Mouse (Mus musculus) heart, embryonic 13.5 days (tissue): ENCODE results near the gene Ppp2r5a. TPM values are rescaled to one million over a fixed set of nuclear protein-coding genes. Genes with fewer than 3 reads are reported as not detected.
"Not testable (repeated sequence)": the region's sequence is repeated elsewhere in the genome, so short reads cannot be mapped to it uniquely, and the experiment has no call there.

Experiments
- ATAC-seq: fragments of 200-750 bp; cut with Nextera tagmentation; 2 replicates; pipeline ENCODE4 v1.8.0; 2017; ENCODE audit warnings: moderate TSS enrichment; ENCODE audit not compliant: insufficient number of reproducible peaks, low FRiP score, low TSS enrichment; ENCODE audit errors: extremely low read depth
- H3K27ac ChIP-seq: fragments of 300-500 bp; sonication (generic); replicated peaks from 2 replicates; pipeline ENCODE4 v1.5.1; 2015; ENCODE audit warnings: moderate library complexity, mild to moderate bottlenecking, inconsistent platforms
- H3K27me3 ChIP-seq: fragments of 300-500 bp; sonication (generic); replicated peaks from 2 replicates; pipeline ENCODE4 v1.6.1; 2015; ENCODE audit warnings: mild to moderate bottlenecking, inconsistent platforms
- H3K36me3 ChIP-seq: fragments of 300-500 bp; sonication (generic); 2 replicates; pipeline ENCODE4 v1.6.1; 2015; ENCODE audit warnings: mild to moderate bottlenecking, inconsistent platforms
- H3K4me1 ChIP-seq: fragments of 300-500 bp; sonication (generic); 2 replicates; pipeline ENCODE4 v1.6.1; 2015; ENCODE audit warnings: inconsistent platforms
- H3K4me2 ChIP-seq: fragments of 300-500 bp; sonication (generic); 2 replicates; pipeline ENCODE4 v1.6.1; 2015; ENCODE audit warnings: inconsistent platforms, mild to moderate bottlenecking, moderate library complexity
- H3K4me3 ChIP-seq: fragments of 300-500 bp; sonication (generic); 2 replicates; pipeline ENCODE4 v1.5.1; 2015; ENCODE audit warnings: moderate library complexity, mild to moderate bottlenecking, inconsistent platforms
- H3K9ac ChIP-seq: fragments of 300-500 bp; sonication (generic); 2 replicates; pipeline ENCODE4 v1.6.1; 2015; ENCODE audit warnings: inconsistent platforms, mild to moderate bottlenecking, moderate library complexity
- H3K9me3 ChIP-seq: fragments of 300-500 bp; sonication (generic); 2 replicates; pipeline ENCODE4 v1.6.1; 2016; ENCODE audit warnings: inconsistent platforms
- WGBS: fragments of 180-500 bp; shearing (Covaris S2); methylation state at CpG from one replicate; pipeline ENCODE4 v1.1.7; 2015; ENCODE audit warnings: mixed read lengths; 5-methylcytosine and 5-hydroxymethylcytosine counted together
- polyA plus RNA-seq: library from polyadenylated mRNA; unstranded; fragments of >200 nt; fragmentation: Nextera tagmentation; extraction: Ambion mirVana; gene quantifications from 2 replicates; pipeline ENCODE4 v1.2.1, GENCODE M21; 2015

Ppp2r5a gene
- polyA plus RNA-seq, 1 experiment from 2014 or later, result 21.2 TPM

- Histone ChIP-seq H3K27me3 (no peaks in the 10 kb centered on the region), H3K9me3 (no peaks in the 10 kb centered on the region), H3K4me1 (peaks cover 49% of the 10 kb centered on the region), H3K27ac (no peak overlapping the region), H3K9ac (no peak overlapping the region), H3K4me3 (no peak overlapping the region), H3K36me3 (no peaks in the 10 kb centered on the region), H3K4me2 (peak overlapping the region; percentile 10)
- 36% methylated on average over 7 of the region's 7 CpGs for WGBS
- no peak for ATAC-seq
Measured at GRCm38 (mm10) chr1:191432531-191432930, 29.5 kb upstream of the Ppp2r5a start.

DNA sequence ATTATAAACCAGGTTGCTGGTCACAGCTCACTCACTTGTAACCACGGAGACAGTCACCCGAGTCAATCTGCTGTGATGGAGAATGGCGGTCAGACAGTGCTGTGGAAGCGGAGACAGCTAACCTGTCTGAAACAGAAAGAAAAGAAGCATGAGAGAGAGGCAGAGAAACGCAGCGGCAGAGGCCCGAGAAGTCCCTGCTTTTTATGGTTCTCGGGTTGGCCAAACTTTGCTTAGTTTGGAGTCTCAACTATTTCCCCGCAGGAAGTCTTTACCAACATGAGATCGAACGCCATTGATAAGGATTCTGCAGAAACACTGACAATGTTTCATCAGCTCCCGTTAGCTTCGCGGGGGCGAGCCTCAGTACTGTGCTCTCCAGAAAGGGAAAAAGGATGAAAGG, 29.0 kb upstream of the Ppp2r5a start:
- H3K4me1 ChIP-seq, result peaks cover 44% of the 10 kb centered on the region
- ATAC-seq, result no peak
- no peaks in the 10 kb centered on the region for H3K27me3 ChIP-seq
- no peak overlapping the region for H3K27ac ChIP-seq
- H3K9ac ChIP-seq, result no peak overlapping the region
- WGBS, result 64% methylated on average over 15 of the region's 15 CpGs
- H3K4me3 ChIP-seq, result no peak overlapping the region
- no peaks in the 10 kb centered on the region for H3K9me3 ChIP-seq
- no peaks in the 10 kb centered on the region for H3K36me3 ChIP-seq
- H3K4me2 ChIP-seq, result peak overlapping the region; percentile 10

DNA sequence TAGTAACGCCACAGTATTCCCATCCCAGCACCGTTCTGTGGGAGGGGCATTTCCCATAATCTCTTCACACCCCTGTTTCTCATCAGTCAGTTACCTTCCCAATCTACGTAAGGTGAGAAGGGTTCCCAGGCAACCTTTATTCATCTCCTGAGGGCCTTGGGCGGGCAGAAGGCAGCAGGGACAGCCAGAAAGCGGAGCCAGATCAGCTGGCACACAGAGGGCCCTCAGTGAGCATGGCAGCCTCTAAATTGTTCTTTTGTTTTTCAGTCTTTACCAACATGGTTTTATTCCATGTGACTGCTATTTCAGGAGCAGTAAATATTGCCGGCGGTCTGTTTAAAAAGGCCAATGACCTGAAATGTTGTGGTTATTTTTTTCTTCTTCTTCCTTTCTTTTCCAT, 27.0 kb upstream of the Ppp2r5a start:
- Histone ChIP-seq H3K36me3 (no peaks in the 10 kb centered on the region), H3K4me3 (no peak overlapping the region), H3K4me2 (no peak overlapping the region), H3K4me1 (peaks cover 33% of the 10 kb centered on the region), H3K27me3 (no peaks in the 10 kb centered on the region), H3K9me3 (no peaks in the 10 kb centered on the region), H3K27ac (no peak overlapping the region), H3K9ac (no peak overlapping the region)
- ATAC-seq, result no peak
- whole genome bisulfite sequencing, result 59% methylated on average over 7 of the region's 7 CpGs

DNA sequence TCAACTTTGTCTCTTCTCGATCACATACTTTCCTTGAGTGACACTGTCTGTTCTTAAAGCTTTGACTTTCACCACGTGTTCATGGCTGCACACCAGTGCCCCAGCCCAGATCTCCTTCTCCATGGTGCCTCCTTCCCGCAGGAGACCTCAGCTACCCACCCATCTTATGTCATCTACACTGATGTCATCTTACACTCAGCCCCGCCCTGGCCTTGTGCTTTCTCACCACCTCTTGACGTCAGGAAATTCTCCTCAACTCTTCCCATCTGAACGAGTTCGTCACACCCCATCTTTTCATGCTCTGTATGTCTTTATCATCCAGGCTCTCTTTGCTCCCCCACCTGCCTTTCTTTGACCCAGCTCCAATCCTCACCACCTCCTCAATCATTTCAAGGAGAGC, 22.8 kb upstream of the Ppp2r5a start:
- H3K27me3 ChIP-seq, result no peaks in the 10 kb centered on the region
- 50% methylated on average over 7 of the region's 7 CpGs for WGBS
- H3K9me3 ChIP-seq, result no peaks in the 10 kb centered on the region
- H3K9ac ChIP-seq, result no peak overlapping the region
- no peak overlapping the region for H3K4me3 ChIP-seq
- ATAC-seq, result no peak
- no peak overlapping the region for H3K27ac ChIP-seq
- no peak overlapping the region for H3K4me2 ChIP-seq
- H3K36me3 ChIP-seq, result no peaks in the 10 kb centered on the region
- peaks cover 30% of the 10 kb centered on the region for H3K4me1 ChIP-seq

- Histone ChIP-seq H3K27ac (no peak overlapping the region), H3K4me2 (no peak overlapping the region), H3K4me3 (no peak overlapping the region), H3K36me3 (no peaks in the 10 kb centered on the region), H3K4me1 (peaks cover 45% of the 10 kb centered on the region), H3K9ac (no peak overlapping the region), H3K9me3 (no peaks in the 10 kb centered on the region), H3K27me3 (no peaks in the 10 kb centered on the region)
- whole genome bisulfite sequencing, result 82% methylated on average over 2 of the region's 2 CpGs
- ATAC-seq, result no peak
Measured at GRCm38 (mm10) chr1:191423201-191423600, 20.1 kb upstream of the Ppp2r5a start.

DNA sequence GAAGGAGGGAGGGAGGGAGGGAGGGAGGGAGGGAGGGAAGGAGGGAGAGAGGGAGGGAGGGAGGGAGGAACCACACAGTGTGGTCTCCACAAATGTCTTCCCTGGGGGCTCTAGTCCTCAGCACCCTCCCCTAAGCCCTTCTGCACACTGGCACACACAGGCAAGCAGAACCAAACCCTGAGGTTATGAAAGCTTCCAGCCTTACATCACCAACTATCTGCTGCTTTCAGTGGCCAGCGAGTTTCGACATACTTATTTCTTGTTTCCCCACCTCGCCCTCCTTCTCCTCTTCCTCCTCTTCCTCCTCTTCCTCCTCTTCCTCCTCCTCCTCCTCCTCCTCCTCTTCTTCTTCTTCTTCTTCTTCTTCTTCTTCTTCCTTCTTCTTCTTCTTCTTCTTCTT, 19.6 kb upstream of the Ppp2r5a start:
- not testable (repeated sequence) for H3K4me3 ChIP-seq, ATAC-seq, H3K36me3 ChIP-seq, H3K27me3 ChIP-seq, H3K4me2 ChIP-seq, H3K9me3 ChIP-seq, H3K9ac ChIP-seq, H3K27ac ChIP-seq
- peaks cover 45% of the 10 kb centered on the region for H3K4me1 ChIP-seq
- 74% methylated on average over 3 of the region's 3 CpGs for WGBS

GRCm38 (mm10) chr1:191422164-191422563, 19.1 kb upstream of the Ppp2r5a start:
- no peak for ATAC-seq
- no peaks in the 10 kb centered on the region for H3K27me3 ChIP-seq
- H3K9me3 ChIP-seq, result no peaks in the 10 kb centered on the region
- H3K4me3 ChIP-seq, result no peak overlapping the region
- no peak overlapping the region for H3K4me2 ChIP-seq
- no peaks in the 10 kb centered on the region for H3K36me3 ChIP-seq
- no peak overlapping the region for H3K27ac ChIP-seq
- peaks cover 47% of the 10 kb centered on the region for H3K4me1 ChIP-seq
- no peak overlapping the region; the same call in 1 of the 2 replicates for H3K9ac ChIP-seq
- 59% methylated on average over 4 of the region's 4 CpGs for WGBS

DNA sequence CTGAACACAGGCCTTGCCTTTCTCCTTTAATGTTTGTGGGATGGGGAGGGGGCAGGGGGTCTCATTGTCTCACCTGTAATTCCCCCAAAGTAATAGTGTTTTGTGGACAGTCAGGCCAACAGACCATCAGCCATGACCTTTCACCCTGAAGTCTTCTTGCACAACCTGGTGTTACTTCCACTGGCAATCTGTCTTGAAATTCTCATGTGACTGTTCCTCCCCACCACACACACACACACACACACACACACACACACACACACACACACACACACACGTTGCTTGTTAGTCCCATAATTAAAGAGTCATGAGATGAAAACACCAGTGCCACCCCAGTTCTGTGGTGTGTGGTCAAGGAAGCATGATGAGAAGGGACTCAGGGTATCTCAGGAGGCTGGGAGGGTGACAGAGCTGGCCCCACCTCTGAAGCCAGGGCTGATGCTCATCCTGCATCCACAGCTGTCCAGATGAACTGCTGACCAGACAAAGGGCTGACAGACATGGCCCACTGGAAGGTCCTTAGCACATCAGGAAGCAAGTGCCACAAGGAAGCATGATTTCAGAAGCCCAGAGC, 18.4 kb upstream of the Ppp2r5a start:
- H3K4me3 ChIP-seq, result no peak overlapping the region
- H3K9ac ChIP-seq, result peak overlapping the region; percentile 63; the same call in 1 of the 2 replicates
- WGBS, result 53% methylated on average over 1 of the region's 1 CpGs
- peak overlapping the region; percentile 40; the same call in 1 of the 2 replicates for H3K4me2 ChIP-seq
- H3K36me3 ChIP-seq, result no peaks in the 10 kb centered on the region
- peak overlapping the region; percentile 93 for H3K27ac ChIP-seq
- peaks cover 54% of the 10 kb centered on the region for H3K4me1 ChIP-seq
- ATAC-seq, result no peak
- no peaks in the 10 kb centered on the region for H3K27me3 ChIP-seq
- H3K9me3 ChIP-seq, result no peaks in the 10 kb centered on the region

DNA sequence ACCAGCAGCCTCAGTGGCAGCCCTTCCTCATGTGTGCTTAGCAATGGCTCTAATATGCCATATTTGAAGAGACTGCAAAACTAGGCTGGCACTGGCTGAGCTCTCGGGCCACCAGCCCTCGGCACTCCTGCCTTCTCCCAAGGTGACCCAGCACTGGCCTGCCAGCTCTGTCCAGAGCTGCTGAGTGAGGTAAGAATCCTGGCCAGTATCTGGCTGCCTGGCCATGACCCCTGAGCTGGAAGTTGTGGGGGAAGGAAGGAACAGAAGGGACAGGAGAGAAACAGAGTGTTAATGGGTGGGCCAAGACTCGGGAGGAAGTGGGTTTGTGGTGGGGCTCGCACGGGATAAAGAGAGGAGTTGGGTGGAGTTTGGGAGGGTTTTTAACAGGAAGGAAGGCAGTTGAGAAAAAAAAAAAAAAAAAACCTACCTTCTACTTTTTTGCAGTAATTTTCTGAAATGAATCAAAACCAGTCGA, 17.9 kb upstream of the Ppp2r5a start:
- Histone ChIP-seq H3K36me3 (no peaks in the 10 kb centered on the region), H3K27me3 (no peaks in the 10 kb centered on the region), H3K9ac (peak overlapping the region; percentile 63), H3K9me3 (no peaks in the 10 kb centered on the region), H3K4me3 (no peak overlapping the region), H3K4me1 (peaks cover 57% of the 10 kb centered on the region), H3K4me2 (peak overlapping the region; percentile 40), H3K27ac (peak overlapping the region; percentile 93)
- WGBS, result 18% methylated on average over 6 of the region's 6 CpGs
- peak; percentile 64; the same call in 1 of the 2 replicates for ATAC-seq

- Histone ChIP-seq H3K27ac (peak overlapping the region; percentile 93), H3K9me3 (no peaks in the 10 kb centered on the region), H3K36me3 (no peaks in the 10 kb centered on the region), H3K4me1 (peaks cover 54% of the 10 kb centered on the region), H3K4me3 (no peak overlapping the region), H3K9ac (peak overlapping the region; percentile 63), H3K27me3 (no peaks in the 10 kb centered on the region), H3K4me2 (peak overlapping the region; percentile 40)
- whole genome bisulfite sequencing, result 13% methylated on average over 8 of the region's 8 CpGs
- no peak for ATAC-seq
Measured at GRCm38 (mm10) chr1:191419991-191420751, 17.1 kb upstream of the Ppp2r5a start.

DNA sequence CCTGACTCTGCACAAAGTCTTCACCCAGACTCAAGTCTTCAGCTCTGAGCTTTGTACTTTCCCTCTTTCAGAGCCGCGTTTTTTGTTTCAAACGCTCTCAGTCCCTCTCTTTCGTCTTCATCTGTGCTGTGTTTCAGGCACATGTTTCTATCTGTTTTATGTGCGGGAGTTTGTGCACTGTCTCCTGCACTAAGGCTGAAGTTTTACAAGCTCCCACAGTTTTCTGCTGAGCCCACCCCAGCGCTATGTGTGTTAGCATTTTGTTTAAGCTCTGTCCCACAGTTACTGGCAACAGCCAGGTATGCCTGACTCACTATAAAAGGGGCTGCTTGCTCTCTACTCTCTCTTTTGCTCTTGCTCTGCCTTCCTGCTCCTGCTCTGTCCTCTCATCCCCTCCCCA, 16.3 kb upstream of the Ppp2r5a start:
- ATAC-seq, result no peak
- 56% methylated on average over 6 of the region's 6 CpGs for WGBS
- Histone ChIP-seq H3K27ac (peak overlapping the region; percentile 32; the same call in 1 of the 2 replicates), H3K9me3 (no peaks in the 10 kb centered on the region), H3K9ac (no peak overlapping the region), H3K27me3 (no peaks in the 10 kb centered on the region), H3K36me3 (no peaks in the 10 kb centered on the region), H3K4me1 (peaks cover 50% of the 10 kb centered on the region), H3K4me3 (no peak overlapping the region), H3K4me2 (no peak overlapping the region)
